14 mouse cellular contexts compared by ENCODE assay signal in genomic region chr13:51783857-51784256, GRCm38 (mm10). TPM values are rescaled to one million over a fixed set of nuclear protein-coding genes. Genes with fewer than 3 reads are reported as not detected.
DNase-seq lines count a peak whose midpoint lies in the region; ATAC-seq and TF ChIP-seq lines count a peak whose summit lies in the region.
"Had no signal": no experiment of that assay in that cellular context is flagged by ENCODE, and none has a peak within 500 bp of the region (broad histone marks: within the 10 kb centered on the region; RNA-seq: fewer than 3 reads in every experiment).

No protein-coding gene starts in this region.

- H3K4me3 ChIP-seq in left cerebral cortex, adult 2 months = no peak overlapping the region

- H3K27ac ChIP-seq in left cerebral cortex, adult 2 months = peak overlapping the region; percentile 75

- no peak for DNase-seq in frontal cortex, postnatal 10 days (ENCODE audit: low spot score in 2 of 2)
- peak in 1 of 2 experiments; percentile 52 for DNase-seq in left cerebral cortex, adult 2 months (ENCODE audit: extremely low spot score in 1 of 2, low spot score in 2 of 2)
- DNase-seq in left cerebral cortex, postnatal 4 days = no peak
- peak; percentile 87 for DNase-seq in brain, adult 2 months (ENCODE audit: low read depth, low spot score)
- peak; percentile 36 for DNase-seq in gastrocnemius, postnatal 10 days
- no peak for DNase-seq in thymus, postnatal 25 days
- DNase-seq in thymus, postnatal 0 days (ENCODE audit: low spot score) = no peak
- DNase-seq: B cell, adult 2 months; cerebellum, adult 11 months; heart, adult 11 months; heart, postnatal 14 days; kidney, postnatal 4 days had no signal

- no peak for TF ChIP-seq CTCF in left cerebral cortex, adult 2 months (IDR thresholded peaks at IDR 0.05)

- ATAC-seq in frontal cortex, adult (ENCODE audit: low TSS enrichment) = peak; percentile 75
- ATAC-seq: lung, postnatal 0 days had no signal

- intact Hi-C loops in left cerebral cortex, adult 2 months (cut with DNase I) = no loop called here
- intact Hi-C loops in left cerebral cortex, postnatal 4 days (cut with DNase I) = no loop called here

RNA-seq across cellular contexts. Expression of gene Sema4d, which starts 9.7 kb away (rescaled TPM):
- total RNA-seq in left cerebral cortex, adult 2 months (2021) = 10 to 100 TPM; 69.0 to 83.6 TPM
- total RNA-seq in left cerebral cortex, postnatal 4 days (2021) = 10 to 100 TPM; 53.9 to 62.5 TPM
- total RNA-seq in gastrocnemius, postnatal 10 days (2021) = 100 to 1,000 TPM; 125 to 130 TPM
- 55.9 and 58.5 TPM in 2 replicates for polyA plus RNA-seq in thymus, postnatal 0 days (2015; fragmentation: Nextera tagmentation; extraction: Ambion mirVana)

Comparison
In these comparisons a context has a peak if more than half of its experiments do, and no peak if none do; other contexts are left out.
1. DNase-seq: peak in brain, adult 2 months (single experiment) and gastrocnemius, postnatal 10 days (single experiment); none in frontal cortex, postnatal 10 days (0 of 2), left cerebral cortex, postnatal 4 days (single experiment), thymus, postnatal 25 days (single experiment) and thymus, postnatal 0 days (single experiment).